Mouse (Mus musculus): ENCODE measurements around the gene Mtmr12. TPM values are rescaled to one million over a fixed set of nuclear protein-coding genes. Genes with fewer than 3 reads are reported as not detected.
A peak's percentile ranks its signal among the peaks of the same experiment; 100 is the strongest.
"Not testable (repeated sequence)": the region's sequence is repeated elsewhere in the genome, so short reads cannot be mapped to it uniquely, and the experiment has no call there.

Mtmr12 gene
- 29.8 and 32.0 TPM in 2 replicates for polyA plus RNA-seq (2011; ENCODE audit: insufficient read depth, insufficient read length, low read depth, missing spikeins)

DNA sequence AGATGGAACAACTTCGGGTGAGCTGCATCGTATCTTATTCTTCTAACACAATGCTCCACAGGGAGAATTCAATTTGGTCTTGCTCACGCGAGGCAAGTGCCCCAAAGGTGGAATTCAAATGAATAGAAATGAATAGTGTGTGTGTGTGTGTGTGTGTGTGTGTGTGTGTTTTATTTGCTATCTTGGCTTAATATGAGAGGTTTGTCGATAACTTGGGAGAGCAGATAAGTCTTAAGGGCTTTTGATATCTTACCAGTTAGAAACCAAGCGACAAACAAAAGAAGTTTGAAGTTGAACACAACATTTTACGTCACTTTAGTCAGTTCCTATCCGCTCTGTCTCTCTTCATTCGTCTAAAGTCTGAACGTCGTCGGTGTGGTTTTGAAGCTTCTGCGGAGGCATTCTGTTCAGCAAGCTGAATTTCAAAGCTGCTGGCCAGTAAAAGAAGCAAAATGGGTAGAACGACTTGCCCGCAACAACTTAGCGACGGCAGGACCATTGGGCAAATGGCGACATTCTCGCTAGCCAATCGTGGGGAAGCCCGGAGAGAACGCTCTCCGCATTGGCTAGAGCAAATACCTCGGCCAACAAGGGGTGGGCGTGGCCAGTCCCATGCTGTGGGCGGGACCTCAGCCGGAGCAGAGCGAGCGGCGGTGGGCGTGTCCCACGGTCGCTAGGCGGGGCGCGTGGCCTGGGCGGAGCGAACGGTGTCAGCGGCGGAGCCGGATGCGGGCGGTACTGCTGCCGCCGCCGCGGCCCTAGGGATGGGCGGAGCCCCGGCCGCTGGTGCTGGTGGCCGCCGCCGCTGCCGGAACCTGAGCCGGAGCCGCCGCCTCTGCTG lies at the start of gene Mtmr12:
Gene Mtmr12 (plus strand): TSS at position 710 of the 841 bp plus-strand sequence.
- peak within 1 kb of the TSS; percentile 89 for H3K9ac ChIP-seq (ENCODE audit: low read depth, poor library complexity, severe bottlenecking)
- no peaks in the 10 kb centered on the region for H3K9me3 ChIP-seq (replicated peaks; ENCODE audit: control insufficient read depth, insufficient read depth, low read length, poor library complexity, severe bottlenecking)
- H3K36me3 ChIP-seq (ENCODE audit: control insufficient read depth, insufficient read depth, low read length, poor library complexity, severe bottlenecking), result no peaks in the 10 kb centered on the region
- no peak for TF ChIP-seq POLR2A (IDR thresholded peaks at IDR 0.05; ENCODE audit: insufficient read depth, low read length)
- no peak for TF ChIP-seq CTCF (IDR thresholded peaks at IDR 0.05; ENCODE audit: low read depth, low read length)
- peak within 1 kb of the TSS; percentile 97 for H3K27ac ChIP-seq (ENCODE audit: insufficient read depth, low read length)
- H3K4me1 ChIP-seq (ENCODE audit: control insufficient read depth, insufficient read depth, low read length), result peaks cover 10% of the 10 kb centered on the region
- H3K27me3 ChIP-seq (ENCODE audit: control insufficient read depth, insufficient read depth, low read length, poor library complexity, severe bottlenecking), result no peaks in the 10 kb centered on the region
- H3K4me3 ChIP-seq (ENCODE audit: low read depth, low read length), result peak within 1 kb of the TSS; percentile 72

DNA sequence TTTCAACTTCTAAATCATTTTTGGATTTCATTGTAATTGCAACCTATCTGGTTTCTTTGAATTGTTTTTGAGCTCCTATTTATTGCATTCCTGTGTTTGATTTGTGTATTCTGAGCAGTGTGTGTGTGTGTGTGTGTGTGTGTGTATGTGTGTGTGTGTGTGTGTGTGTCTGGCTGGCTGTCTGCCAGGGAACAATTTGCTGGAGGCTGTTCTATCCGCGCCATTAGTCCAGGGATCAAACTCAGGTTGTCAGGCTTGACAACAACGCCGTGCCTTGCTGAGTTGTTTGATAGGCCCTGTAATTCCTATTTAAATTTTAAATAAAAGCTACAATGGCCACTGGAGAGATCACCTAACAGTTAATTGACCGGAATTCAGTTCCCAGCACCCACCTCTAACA lies 26.7 kb upstream of the Mtmr12 start:
- Histone ChIP-seq H3K36me3 (ENCODE audit: control insufficient read depth, insufficient read depth, low read length, poor library complexity, severe bottlenecking) (peaks cover 44% of the 10 kb centered on the region), H3K9me3 (replicated peaks; ENCODE audit: control insufficient read depth, insufficient read depth, low read length, poor library complexity, severe bottlenecking) (no peaks in the 10 kb centered on the region), H3K27ac (ENCODE audit: insufficient read depth, low read length) (no peak overlapping the region), H3K4me1 (ENCODE audit: control insufficient read depth, insufficient read depth, low read length) (no peaks in the 10 kb centered on the region), H3K4me3 (ENCODE audit: low read depth, low read length) (no peak overlapping the region), H3K27me3 (ENCODE audit: control insufficient read depth, insufficient read depth, low read length, poor library complexity, severe bottlenecking) (no peaks in the 10 kb centered on the region), H3K9ac (ENCODE audit: low read depth, poor library complexity, severe bottlenecking) (no peak overlapping the region)
- TF ChIP-seq CTCF (IDR thresholded peaks at IDR 0.05; ENCODE audit: low read depth, low read length), result no peak
- no peak for TF ChIP-seq EP300 (IDR thresholded peaks at IDR 0.05; ENCODE audit: insufficient read depth, low read depth, low read length)
- no peak for TF ChIP-seq POLR2A (IDR thresholded peaks at IDR 0.05; ENCODE audit: insufficient read depth, low read length)

DNA sequence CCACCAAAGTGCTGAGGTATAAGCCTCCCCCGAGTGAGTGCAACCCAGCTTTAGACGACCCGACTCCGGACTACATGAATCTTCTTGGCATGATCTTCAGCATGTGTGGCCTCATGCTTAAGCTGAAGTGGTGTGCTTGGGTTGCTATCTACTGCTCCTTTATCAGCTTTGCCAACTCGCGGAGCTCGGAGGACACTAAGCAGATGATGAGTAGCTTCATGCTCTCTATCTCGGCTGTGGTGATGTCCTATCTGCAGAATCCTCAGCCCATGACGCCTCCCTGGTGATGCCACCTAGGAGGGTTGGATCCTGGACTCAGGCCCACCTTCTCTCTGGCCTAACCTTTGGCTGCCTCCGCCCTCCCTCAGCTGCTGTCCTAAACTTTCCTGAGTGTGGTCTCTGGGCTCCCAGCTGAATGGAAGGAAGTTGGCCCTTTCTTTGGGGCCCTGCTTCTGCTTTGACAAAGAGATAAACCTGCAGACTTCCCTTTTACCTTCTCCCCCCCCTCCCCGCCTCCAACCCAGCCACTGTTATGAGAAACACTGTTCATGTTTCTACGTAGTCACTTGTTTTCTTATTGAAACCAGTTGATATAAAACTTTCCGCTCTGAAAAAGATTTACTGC lies 23.5 kb upstream of the Mtmr12 start:
- H3K9ac ChIP-seq (ENCODE audit: low read depth, poor library complexity, severe bottlenecking); H3K27me3 ChIP-seq (ENCODE audit: control insufficient read depth, insufficient read depth, low read length, poor library complexity, severe bottlenecking); H3K4me1 ChIP-seq (ENCODE audit: control insufficient read depth, insufficient read depth, low read length); H3K27ac ChIP-seq (ENCODE audit: insufficient read depth, low read length); H3K4me3 ChIP-seq (ENCODE audit: low read depth, low read length); H3K9me3 ChIP-seq (replicated peaks; ENCODE audit: control insufficient read depth, insufficient read depth, low read length, poor library complexity, severe bottlenecking): not testable (repeated sequence)
- peaks cover 32% of the 10 kb centered on the region for H3K36me3 ChIP-seq (ENCODE audit: control insufficient read depth, insufficient read depth, low read length, poor library complexity, severe bottlenecking)

- no peak overlapping the region for H3K4me3 ChIP-seq (ENCODE audit: low read depth, low read length)
- no peaks in the 10 kb centered on the region for H3K4me1 ChIP-seq (ENCODE audit: control insufficient read depth, insufficient read depth, low read length)
- no peaks in the 10 kb centered on the region for H3K36me3 ChIP-seq (ENCODE audit: control insufficient read depth, insufficient read depth, low read length, poor library complexity, severe bottlenecking)
- H3K9me3 ChIP-seq (replicated peaks; ENCODE audit: control insufficient read depth, insufficient read depth, low read length, poor library complexity, severe bottlenecking), result no peaks in the 10 kb centered on the region
- no peaks in the 10 kb centered on the region for H3K27me3 ChIP-seq (ENCODE audit: control insufficient read depth, insufficient read depth, low read length, poor library complexity, severe bottlenecking)
- H3K9ac ChIP-seq (ENCODE audit: low read depth, poor library complexity, severe bottlenecking), result no peak overlapping the region
- H3K27ac ChIP-seq (ENCODE audit: insufficient read depth, low read length), result no peak overlapping the region
- TF ChIP-seq POLR2A (IDR thresholded peaks at IDR 0.05; ENCODE audit: insufficient read depth, low read length) (no peak), EP300 (IDR thresholded peaks at IDR 0.05; ENCODE audit: insufficient read depth, low read depth, low read length) (no peak), CTCF (IDR thresholded peaks at IDR 0.05; ENCODE audit: low read depth, low read length) (no peak)
Observed at GRCm38 (mm10) chr15:12193880-12194816, 10.7 kb upstream of the Mtmr12 start.

DNA sequence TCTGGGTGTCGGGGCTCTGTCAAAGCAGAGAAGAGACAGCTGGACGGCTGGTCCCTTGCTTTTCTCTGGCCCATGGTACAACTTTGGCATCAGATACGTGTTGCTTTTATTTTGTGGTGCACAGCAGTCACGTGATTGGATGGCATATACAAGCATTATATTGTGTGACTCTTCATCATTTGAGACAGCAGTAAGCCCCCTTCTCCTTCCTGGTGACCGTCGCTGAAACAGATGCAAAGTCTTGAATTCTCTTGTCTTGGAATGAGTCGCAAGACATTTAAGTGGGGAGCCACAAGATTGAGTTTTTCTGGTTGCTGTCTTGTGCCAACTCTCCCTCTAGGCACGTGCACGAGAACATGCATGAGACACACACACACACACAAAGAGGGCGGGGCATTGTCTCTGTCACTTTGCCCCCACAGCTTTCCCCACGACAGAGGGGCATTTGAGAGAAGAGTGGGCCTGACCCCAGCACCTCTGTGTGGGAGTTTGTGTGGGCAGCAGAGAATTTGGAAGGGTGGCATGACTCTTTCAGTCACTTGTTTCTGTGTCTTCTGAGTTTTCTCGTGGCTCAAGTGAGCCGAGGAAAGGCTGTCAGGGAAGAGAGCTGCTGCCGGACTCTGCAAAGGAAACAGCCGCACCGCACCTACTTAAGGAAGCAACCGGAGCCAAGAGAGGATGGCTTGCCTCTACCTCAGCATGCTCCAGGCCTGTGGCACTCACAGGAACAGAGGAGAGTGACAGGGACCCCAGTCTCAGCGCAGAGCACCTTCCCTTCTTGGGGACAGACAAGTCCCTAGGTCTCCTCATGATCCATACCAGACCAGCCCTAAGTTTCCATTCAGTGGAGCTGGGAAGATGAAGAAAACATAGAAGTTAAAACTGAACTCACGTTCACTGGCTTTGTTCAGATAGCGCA lies 9.8 kb upstream of the Mtmr12 start:
- H3K4me1 ChIP-seq (ENCODE audit: control insufficient read depth, insufficient read depth, low read length), result no peaks in the 10 kb centered on the region
- no peaks in the 10 kb centered on the region for H3K27me3 ChIP-seq (ENCODE audit: control insufficient read depth, insufficient read depth, low read length, poor library complexity, severe bottlenecking)
- TF ChIP-seq POLR2A (IDR thresholded peaks at IDR 0.05; ENCODE audit: insufficient read depth, low read length), result no peak
- no peak for TF ChIP-seq CTCF (IDR thresholded peaks at IDR 0.05; ENCODE audit: low read depth, low read length)
- TF ChIP-seq EP300 (IDR thresholded peaks at IDR 0.05; ENCODE audit: insufficient read depth, low read depth, low read length), result no peak
- H3K9ac ChIP-seq (ENCODE audit: low read depth, poor library complexity, severe bottlenecking), result no peak overlapping the region
- no peaks in the 10 kb centered on the region for H3K36me3 ChIP-seq (ENCODE audit: control insufficient read depth, insufficient read depth, low read length, poor library complexity, severe bottlenecking)
- no peak overlapping the region for H3K4me3 ChIP-seq (ENCODE audit: low read depth, low read length)
- H3K27ac ChIP-seq (ENCODE audit: insufficient read depth, low read length), result no peak overlapping the region
- H3K9me3 ChIP-seq (replicated peaks; ENCODE audit: control insufficient read depth, insufficient read depth, low read length, poor library complexity, severe bottlenecking), result no peaks in the 10 kb centered on the region
